Mouse (Mus musculus) fibroblast of lung, adult 2 months (primary cell): ENCODE data around the gene Ddx59.
A peak's percentile ranks its signal among the peaks of the same experiment; 100 is the strongest.

Experiments
- DNase-seq: peaks from one replicate; pipeline ENCODE4 v3.0.0-alpha.2; 2011; ENCODE audit warnings: low read depth

Ddx59 gene

DNA sequence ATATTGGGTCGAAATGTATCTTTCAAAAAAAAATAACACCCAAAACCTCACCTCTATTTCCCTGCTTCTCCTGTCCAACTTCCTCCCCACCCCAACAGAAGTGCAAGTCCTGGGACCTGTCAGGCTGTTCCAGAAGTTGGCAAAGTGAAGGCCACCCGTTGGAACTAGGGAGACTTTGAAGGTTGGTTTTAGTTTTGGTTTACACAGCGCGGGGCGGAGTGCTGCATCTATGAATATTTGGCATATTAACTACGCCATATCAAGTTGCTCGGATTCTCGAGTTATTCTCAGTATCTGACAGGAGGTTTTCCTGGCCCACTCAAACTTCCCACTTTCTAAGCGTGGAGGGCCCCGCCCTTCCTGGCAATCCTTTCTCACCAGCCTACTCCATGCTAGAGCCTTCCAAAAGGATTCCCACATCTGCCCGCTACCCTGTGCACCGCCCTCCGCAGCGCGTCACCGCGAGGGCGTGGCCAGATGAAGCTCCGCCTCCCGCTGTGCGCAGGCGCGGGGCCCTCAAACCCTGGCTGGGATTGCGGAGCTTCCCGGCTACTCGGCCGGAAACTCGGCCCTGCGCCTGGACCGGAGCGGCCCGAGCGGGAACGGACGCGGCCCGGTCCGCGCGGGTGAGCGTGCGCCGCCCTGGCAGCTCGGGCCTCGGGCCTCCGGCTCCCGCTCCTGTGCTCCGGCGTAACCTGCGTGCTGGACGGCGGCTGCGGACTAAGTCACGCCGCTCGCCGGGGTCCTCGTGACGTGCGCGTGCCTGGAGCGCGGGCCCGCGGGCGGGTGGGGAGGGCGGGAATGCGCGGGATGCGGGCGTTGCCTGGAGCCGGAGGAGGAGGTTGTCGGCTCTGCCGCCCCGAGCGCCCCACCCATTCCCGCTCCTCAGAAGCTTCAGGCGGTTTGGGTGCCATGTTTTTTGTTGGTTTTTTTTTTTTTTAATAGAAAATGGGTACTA lies at the start of gene Ddx59:
Gene Ddx59 (plus strand): TSS at position 474 of the 958 bp plus-strand sequence.
- DNase-seq: peak; percentile 93

DNA sequence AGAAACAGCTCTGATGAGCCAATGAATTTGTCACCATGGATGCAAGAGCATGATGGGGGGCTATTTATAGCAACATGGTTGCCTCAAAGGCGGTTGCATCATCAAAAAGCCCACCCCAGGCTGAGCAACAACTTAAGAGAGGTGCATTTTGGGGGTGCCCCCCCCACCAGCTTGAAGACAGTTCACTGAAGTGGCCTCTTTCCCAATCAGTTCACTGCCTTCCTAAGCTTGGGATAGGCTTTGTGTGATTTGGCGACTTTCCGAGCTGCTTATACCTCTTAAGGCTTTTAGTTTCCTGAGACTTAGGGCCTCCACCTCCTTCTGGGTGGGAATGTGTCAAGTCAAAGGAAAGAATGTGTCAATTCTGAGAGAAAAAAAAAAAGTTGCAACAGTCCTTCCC lies 49.1 kb upstream of the Ddx59 start:
- DNase-seq: peak; percentile 42

DNA sequence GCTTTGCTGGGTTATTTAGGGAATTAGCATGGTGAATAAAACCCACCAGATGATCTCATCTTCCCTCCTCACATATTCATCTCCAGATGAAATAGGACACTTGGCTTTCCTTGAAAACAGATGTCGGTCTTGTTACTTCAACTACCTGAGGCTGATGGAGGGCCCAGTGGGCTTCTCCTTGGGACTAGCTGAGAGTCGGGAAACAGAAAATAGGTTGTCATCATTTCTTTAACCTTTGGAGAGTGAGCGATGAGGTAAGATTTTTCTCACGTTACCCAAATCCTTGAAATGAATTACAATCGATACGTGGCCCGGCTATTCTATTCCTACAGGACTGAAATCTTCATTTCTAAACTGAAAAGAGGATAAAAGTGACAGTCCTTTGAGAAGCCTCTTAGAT lies 35.8 kb upstream of the Ddx59 start:
- DNase-seq: no peak

DNA sequence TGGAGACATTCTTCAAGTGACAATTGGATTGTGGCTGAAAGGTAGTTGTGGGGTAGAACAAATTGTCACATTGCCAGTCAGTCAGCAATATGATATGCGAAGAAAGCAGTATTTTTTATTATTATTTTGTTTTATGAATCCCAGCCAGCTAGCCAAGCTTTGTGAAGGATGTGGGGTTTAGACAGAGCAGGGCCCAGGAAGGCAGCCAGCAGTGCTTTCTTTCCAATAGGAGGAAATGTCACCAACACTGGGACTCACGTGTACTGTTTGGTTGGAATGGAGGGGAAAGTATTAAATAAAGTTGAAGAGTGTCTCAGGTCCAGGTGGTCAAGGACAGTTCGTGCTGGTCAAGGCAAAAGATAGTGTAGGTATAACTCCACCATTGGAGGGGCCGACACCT lies 34.9 kb upstream of the Ddx59 start:
- DNase-seq: no peak

DNA sequence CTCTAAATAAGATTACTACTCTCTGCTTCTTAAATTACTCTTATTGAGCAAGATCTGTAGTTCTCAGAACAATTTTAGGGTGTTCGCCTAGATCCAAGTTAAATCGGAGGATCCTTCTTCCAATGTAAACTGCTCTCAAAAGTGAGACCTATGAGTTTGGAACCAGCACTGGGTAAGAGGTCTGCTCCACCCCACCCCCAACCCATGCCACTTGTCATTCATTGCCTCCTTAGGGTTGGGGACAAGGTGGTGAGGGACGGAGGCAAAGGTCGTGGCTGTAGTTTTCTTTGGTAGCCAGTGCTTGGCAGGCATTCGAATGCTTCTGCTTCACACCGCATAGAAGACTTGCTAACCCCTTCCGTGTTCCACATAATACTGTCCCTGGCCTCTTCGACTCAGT lies 34.5 kb upstream of the Ddx59 start:
- no peak for DNase-seq

DNA sequence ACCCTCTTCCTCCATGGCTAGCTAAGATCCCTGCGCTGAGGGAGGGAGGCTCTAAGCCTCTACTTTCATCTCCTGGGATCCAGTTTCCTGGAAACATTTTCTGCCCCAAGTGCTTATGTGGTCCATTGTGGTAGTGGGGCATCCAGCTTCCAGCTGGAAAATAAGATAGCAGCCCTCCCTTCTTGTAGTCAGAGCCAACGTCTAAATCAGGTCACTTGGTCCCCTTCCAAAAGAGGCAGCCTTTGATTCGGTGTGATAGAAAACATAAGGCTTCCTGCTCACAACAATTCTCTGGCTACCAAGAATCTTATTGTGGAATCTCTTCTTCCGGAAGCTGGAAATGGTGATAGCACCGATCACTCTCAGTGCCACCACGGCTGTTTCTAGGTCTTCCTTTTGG lies 33.9 kb upstream of the Ddx59 start:
- no peak for DNase-seq

DNA sequence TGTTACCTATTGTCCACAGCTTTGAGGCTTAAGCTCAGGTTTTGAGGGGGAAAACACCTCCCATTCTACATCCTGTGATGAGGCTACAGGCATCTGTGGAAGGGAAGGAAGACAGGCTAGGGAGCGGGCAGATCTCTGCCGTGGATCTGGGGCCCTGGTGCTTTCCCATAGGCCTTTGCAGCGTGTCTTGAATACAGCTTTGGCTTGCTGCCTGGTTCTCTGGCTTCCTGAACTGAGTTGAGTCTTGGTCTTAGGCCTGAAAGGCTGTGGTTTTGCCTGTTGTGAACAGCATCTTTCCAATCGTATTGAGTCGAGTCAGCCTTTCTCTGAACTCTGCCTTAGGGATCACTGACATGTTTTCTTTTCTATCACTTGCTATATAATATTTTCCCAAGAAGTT lies 33.5 kb upstream of the Ddx59 start:
- DNase-seq: peak; percentile 33

DNA sequence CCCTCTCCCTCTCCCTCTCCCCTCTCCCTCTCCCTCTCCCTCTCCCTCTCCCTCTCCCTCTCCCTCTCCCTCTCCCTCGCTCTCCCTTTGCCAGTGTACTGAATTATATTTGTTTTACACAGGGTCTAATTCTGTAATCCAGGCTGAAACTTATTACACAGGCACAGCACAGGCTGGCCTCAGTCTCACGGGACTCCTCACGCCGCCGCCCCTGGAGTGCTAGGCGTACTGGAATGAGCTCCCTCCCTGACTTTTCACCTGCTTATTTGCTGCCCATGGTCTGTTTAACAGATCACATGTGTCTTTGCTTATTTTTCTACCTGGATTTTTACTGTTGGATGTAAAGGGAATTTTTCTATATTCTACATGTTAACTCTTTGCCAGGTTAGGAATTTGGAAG lies 28.2 kb upstream of the Ddx59 start:
- no peak for DNase-seq

DNA sequence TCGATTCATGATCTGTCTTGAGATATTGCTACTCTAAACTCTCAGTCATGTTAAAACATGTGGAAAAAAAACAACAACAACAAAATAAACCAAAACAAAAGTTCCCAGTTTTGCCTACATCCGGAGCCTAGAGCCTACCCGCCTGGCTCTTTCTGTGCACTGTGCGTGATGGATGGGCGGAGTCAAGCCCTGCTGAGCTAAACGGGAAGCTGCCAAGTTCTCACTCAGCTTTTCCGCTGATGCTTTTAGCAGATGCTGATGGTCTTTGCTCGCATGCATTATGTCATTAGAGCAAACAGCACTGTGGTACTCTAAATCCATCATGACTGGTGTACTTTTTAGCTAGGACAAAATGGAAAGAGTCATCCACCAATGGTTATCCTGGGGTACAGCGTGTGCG lies 20.6 kb upstream of the Ddx59 start:
- DNase-seq: no peak

DNA sequence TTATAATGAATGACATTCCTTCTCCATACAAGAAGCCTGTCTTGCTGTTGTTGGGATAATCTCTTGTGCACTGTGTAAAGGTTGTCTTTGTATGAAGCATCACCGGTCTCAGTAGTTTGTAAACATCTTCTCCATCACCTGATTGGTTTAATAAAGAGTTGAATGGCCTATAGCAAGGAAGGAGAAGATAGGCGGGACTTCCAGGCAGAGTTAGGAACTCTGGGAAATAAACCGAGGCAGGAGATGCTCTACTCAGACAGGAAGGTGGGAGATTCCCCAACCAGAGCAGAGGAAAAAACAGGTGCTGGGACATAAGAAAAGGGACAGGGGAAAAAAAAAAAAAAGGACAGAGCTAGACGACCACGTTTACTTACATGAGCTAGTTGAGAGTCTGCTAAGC lies 20.0 kb upstream of the Ddx59 start:
- no peak for DNase-seq

DNA sequence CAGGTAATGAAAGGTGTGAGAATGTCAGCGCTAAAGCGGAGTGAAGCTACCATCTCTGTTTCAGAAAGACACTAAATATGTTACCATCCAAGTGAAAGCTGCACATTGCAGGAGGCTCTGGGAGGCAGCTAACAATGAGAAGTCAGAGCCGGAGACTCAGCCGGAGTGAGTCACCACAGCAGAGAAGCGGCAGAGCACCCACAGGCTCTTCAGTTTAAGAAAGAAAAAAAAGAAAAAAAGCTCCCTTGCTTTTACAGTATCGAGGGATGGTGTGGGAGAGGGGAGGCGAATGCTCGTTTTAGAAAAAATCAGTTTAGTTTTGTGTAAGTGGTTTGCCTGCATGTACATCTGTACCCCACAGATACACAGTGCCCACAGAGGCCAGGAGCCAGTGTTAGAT lies 13.8 kb upstream of the Ddx59 start:
- DNase-seq: no peak

DNA sequence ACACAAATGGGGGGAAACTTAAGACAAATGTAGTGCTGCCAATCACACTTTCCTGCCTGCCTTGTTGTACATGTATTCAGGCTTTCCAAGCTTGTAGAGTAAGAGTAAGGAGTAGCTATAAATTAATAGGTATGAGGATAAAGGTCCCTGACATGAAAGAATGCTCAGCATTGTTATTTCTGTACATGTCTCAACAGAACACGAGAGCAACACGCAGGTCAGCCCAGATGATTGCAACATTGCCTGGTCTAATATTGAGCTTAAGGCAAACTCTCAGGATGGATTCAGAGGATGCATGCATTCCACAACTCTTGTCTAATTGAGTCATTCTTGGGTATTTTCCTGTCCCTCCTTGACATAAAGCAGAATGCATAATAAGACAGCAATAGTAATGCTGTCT lies 5.4 kb upstream of the Ddx59 start:
- DNase-seq: no peak

DNA sequence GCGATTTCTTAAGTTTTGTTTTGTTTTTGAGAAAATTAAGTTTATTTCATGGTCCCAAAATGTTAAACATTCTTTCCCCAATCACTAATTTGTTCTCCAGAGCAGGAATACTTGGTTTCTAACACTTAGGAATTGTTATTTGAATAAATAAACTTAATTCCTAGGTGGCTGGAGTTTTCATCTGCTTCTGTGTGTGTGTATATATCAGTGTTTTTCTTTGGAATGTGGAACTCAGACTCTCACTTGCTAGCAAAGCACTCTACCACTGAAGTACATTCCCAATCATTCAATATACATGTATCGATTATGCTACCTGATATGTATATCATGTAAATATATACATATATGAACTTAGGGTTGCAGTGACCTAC lies 670 bp downstream of the Ddx59 start:
- DNase-seq: no peak

DNA sequence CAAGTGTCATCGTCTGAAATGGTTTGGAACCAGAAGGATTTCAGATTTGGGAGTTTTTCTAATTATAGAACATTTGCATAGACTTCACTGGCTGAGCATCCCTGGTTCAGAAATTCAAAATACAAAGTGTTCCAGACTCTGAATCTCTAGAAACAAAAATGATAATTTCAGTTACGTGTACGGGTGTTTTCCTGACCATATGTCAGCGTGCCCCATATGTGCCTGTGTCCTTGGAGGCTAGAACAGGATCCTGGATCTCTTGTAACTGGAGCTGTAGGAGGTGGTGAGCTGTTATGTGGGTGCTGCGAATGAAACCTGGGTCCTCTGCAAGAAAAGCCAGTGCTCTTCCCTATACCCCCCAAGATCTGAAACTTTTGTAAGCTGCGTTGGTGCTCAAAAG lies 3.3 kb downstream of the Ddx59 start:
- no peak for DNase-seq

DNA sequence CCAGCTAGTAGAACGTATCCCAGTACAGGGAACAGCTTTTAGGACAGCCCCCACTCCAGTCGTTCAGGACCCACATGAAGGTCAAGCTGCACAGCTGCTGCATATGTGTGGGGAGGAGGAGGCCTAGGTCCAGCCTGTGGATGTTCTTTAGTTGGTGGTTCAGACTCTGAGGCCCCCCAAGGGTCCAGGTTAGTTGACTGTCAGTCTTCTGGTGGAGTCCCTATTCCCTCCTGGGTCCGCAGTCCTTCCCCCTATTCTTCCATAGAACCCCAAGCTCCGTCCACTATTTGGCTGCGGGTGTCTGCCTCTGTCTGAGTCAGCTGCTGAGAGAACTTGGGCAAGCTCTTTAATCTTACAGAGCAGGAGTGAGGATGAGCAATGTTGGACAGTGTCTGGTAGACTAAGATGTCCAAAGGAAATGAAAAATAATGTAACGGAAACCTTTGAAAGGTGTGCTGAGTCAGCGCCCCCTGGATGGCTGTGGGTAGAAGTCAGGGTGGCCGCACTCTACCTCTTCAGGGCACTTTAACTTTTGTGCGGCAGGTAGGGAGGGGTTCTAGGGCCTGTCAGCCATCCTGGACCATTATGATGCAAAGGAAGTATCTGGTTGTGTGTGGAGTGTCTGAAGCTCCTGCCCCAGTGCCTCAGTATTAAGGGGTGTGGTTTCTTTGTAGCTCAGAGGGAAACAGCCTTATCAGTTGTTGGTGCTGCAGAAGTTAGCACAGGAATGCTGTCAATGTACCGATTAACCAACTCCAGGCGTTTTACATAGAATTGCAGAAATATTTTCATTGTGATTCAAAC lies 12.3 kb downstream of the Ddx59 start:
- DNase-seq: no peak

DNA sequence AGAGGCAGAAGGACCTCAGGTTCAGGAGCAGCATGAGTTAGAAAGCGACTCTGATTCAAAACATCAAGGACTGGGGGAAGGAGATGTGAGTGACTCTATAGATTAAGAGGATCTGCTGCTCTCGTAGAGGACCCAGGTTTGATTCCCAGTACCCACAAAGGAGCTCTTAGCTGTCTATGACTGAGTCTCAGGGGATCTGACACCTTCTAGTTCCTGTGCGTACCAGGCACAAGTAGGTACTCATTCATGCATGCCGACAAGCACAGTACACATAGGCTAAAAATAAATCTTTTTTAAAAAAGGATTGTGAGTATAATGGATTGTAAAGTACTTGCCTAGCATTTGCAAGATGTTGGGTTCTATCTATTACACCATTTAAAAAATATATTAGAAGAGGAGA lies 13.9 kb downstream of the Ddx59 start:
- no peak for DNase-seq

DNA sequence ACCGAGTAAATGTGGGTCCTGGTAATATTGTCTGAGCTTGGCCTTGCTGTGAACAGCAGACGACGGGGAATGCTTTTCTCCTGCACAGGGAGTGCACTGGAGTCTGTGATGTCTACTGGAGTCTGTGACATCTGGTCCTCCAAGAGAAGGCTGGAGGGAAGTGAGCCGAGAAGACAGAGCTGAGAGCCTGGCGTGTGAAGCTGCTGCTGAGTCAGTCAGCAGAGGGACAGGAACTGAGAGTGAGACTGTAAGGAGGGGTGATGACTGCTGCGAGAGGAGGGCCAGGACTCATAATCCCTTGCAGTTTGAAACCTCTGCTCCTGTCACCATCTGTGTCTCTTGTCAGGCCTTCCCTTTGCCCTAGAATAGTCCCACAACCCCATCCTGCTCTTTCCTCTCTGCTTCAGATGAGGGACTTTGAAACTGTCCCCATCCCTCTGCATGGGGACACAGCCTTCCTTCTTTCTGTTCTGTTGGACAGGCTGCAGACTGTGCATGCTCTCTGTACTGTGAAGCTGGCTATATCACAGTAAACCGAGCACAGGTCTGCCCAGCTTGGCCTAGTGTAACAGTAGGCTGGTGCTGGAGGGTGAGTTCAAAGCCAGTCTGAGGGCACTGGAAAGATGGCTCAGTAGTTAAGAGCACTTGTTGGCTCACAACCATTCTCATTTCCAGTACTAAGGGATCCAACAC lies 15.2 kb downstream of the Ddx59 start:
- DNase-seq: no peak

DNA sequence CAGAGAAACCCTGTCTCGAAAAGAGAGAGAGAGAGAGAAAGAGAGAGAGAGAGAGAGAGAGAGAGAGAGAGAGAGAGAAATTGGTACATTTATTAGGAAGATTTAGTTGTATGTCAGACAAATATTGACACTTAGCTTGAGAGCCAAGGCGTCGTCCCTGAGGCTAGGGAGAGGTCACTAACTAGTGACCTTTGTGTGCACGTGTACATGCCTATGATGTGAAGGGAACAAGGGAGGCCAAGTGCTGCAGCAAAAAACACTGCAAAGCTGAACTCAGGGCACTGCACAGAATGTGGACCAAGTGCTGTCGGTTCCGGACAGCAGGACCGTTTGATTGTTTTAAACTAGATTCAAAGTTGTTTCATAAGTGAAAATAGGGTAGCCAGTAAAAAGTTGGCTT lies 25.7 kb downstream of the Ddx59 start:
- no peak for DNase-seq

DNA sequence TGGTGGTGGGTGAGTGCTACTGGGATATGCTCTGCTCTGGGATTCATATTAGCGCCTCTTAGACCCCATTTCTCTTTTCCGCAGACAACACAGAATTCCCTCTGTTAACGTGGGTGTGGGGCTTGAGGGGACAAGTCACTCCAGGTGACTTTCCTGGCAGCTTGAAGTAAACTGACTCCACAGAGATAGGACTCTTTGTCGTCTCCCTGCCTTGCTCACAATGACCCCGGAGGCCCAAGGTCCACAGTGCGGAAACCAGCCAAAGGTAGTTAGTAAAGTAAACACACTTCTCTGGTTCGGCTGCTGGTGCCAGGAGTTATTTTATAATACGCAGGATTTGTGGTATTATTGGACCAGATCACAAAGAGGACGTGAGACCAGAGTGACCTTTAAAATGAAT lies 27.7 kb downstream of the Ddx59 start:
- no peak for DNase-seq

DNA sequence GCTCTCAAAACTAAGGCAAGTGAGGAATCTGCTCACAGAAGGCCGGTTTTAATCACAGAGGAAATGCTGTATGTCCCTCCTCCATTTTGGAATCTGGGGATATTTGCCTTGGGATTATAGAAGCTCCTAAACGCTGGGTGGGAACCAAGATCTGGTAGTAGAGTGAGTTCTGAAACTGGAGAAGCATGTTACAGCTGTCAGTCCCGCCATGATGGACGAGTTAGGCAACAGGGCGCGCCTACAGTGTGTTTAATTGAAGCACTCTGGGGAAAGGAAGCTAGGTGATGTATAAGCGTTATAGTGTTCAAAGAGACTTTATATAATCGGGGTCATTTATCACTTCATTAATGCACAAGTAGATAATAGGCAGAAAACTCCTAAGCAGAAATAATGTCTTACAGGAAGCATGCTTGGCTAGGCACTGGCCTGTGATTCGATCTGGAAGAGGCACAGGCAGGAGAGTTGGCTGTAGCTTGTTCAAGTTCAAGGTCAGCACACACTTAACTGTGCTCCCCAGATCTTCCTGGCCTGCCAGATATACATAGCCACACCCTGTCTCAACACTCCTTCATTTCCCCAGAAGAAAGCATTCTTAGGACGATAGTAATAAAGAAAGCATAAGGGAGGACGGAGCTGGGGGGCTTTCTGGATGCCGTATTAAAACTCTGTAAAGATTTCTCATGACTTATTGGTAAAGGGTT lies 29.6 kb downstream of the Ddx59 start:
- no peak for DNase-seq

DNA sequence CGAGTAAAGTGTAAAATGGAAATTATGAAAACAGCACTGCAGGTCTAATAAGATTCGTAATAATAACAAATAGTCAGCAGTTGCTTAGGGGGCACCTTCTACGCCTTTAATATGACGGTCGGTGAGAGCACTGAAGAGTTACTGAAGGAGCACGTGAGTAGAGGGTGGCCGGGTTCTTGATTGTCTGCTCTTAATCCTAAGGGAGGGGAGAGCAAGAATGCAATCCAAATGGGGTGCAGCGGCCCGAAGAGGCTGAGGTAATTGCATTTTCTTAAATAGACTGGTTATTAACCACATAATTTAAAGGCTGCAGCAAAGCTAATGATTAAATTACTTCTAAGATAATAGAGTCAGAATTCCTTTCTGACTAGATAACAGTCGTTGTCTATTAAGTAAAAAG lies 31.9 kb downstream of the Ddx59 start:
- no peak for DNase-seq

DNA sequence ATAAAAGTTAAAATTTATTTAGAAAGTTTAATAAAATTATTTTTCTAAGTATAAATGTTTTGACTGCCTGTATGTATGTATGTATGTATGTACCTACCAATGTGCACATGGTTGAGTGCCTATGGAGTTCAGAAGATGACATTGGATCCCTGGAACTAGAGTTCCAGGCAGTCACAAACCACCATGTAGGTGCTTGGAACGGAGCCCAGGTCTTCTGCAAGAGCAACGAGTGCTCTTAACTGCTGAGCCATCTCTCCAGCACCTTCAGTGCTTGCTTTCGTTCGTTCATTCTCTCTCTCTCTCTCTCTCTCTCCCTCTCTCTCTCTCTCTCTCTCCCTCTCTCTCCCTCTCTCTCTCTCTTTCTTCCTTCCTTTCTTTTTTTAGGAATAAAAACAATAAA lies 32.3 kb downstream of the Ddx59 start:
- no peak for DNase-seq
